Mouse (Mus musculus) 3T3-L1 (cell line): ENCODE results near the gene Fosl1.
A peak's percentile ranks its signal among the peaks of the same experiment; 100 is the strongest.
"Not testable (repeated sequence)": the region's sequence is repeated elsewhere in the genome, so short reads cannot be mapped to it uniquely, and the experiment has no call there.

ENCODE experiments used
- DNase-seq: peaks from one replicate; pipeline ENCODE4 v3.0.0-alpha.2; 2015; ENCODE audit warnings: low read depth, low spot score

The Fosl1 gene

GRCm38 (mm10) chr19:5447515-5448353 lies at the start of gene Fosl1:
Fosl1 (plus strand) TSS chr19:5447547.
- peak; percentile 85 for DNase-seq

GRCm38 (mm10) chr19:5401073-5401472 lies 46.3 kb upstream of the Fosl1 start:
- DNase-seq, result not testable (repeated sequence)

GRCm38 (mm10) chr19:5402293-5402692 lies 45.1 kb upstream of the Fosl1 start, which contains the start of gene Tsga10ip:
Tsga10ip (minus strand) TSS chr19:5402526.
- no peak for DNase-seq

- no peak for DNase-seq
These were observed 41.4 kb upstream of the Fosl1 start for GRCm38 (mm10) chr19:5405924-5406323.

- not testable (repeated sequence) for DNase-seq
These were observed 40.7 kb upstream of the Fosl1 start for GRCm38 (mm10) chr19:5406531-5407126.

GRCm38 (mm10) chr19:5407133-5407532 lies 40.2 kb upstream of the Fosl1 start:
- DNase-seq, result no peak

GRCm38 (mm10) chr19:5408057-5409001 lies 39.0 kb upstream of the Fosl1 start:
- DNase-seq, result peak; percentile 49

- peak; percentile 89 for DNase-seq
These were observed 38.3 kb upstream of the Fosl1 start for GRCm38 (mm10) chr19:5409068-5409467.

GRCm38 (mm10) chr19:5410641-5411040 lies 36.7 kb upstream of the Fosl1 start:
- DNase-seq, result no peak

GRCm38 (mm10) chr19:5411961-5412360 lies 35.4 kb upstream of the Fosl1 start:
- DNase-seq, result no peak

- no peak for DNase-seq
These were observed 33.5 kb upstream of the Fosl1 start for GRCm38 (mm10) chr19:5413840-5414239.

GRCm38 (mm10) chr19:5414534-5414957 lies 32.8 kb upstream of the Fosl1 start:
- no peak for DNase-seq

GRCm38 (mm10) chr19:5418750-5419466 lies 28.4 kb upstream of the Fosl1 start:
- no peak for DNase-seq

GRCm38 (mm10) chr19:5419630-5420029 lies 27.7 kb upstream of the Fosl1 start:
- no peak for DNase-seq

GRCm38 (mm10) chr19:5420579-5420978 lies 26.8 kb upstream of the Fosl1 start:
- no peak for DNase-seq

GRCm38 (mm10) chr19:5421784-5422183 lies 25.6 kb upstream of the Fosl1 start:
- DNase-seq, result no peak

- DNase-seq, result no peak
These were observed 25.1 kb upstream of the Fosl1 start for GRCm38 (mm10) chr19:5422267-5422666.

GRCm38 (mm10) chr19:5422895-5423443 lies 24.4 kb upstream of the Fosl1 start:
- DNase-seq, result no peak

GRCm38 (mm10) chr19:5423561-5423960 lies 23.8 kb upstream of the Fosl1 start:
- DNase-seq, result no peak

GRCm38 (mm10) chr19:5424092-5424781 lies 23.1 kb upstream of the Fosl1 start:
- DNase-seq, result peak; percentile 72
